Mouse (Mus musculus): Measurements from ENCODE around the gene Commd9. TPM values are rescaled to one million over a fixed set of nuclear protein-coding genes. Genes with fewer than 3 reads are reported as not detected.

Commd9 gene
- polyA plus RNA-seq, 1 experiment: 35.4 TPM

DNA sequence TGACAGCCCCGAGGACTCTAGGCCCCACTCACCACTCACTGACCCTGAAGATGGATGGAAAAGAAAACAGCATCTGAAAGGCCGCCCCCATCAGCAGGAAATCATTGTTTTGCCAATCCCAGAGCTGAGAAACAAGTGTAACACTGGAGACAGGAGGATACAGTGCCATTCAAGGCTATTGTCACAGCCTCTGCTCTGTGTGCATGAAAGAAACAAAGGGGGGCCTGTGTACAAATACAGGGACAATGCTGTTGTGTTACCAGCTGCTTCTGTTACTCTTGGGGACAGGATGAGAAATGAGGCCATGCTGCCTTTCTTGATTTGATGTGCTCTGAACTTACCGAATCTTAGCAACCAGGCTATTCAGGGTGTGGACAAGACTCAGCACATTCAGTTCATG, 3.0 kb upstream of the Commd9 start, which contains the start of gene Prr5l:
Gene Prr5l, minus strand, starts transcription at position 30 of the 400 bp plus-strand sequence.
- TF ChIP-seq CTCF (IDR thresholded peaks at IDR 0.05; ENCODE audit: insufficient read depth, low read length) (no peak), POLR2A (IDR thresholded peaks at IDR 0.05; ENCODE audit: borderline replicate concordance, extremely low read depth, low read depth, low read length) (no peak)
- H3K4me1 ChIP-seq (ENCODE audit: control insufficient read depth, insufficient read depth, low read length): no peaks in the 10 kb centered on the region
- 28% methylated on average over 3 of the region's 3 CpGs for WGBS
- no peak within 1 kb of the TSS for H3K4me3 ChIP-seq (replicated peaks; ENCODE audit: extremely low read depth, low read depth, low read length)
- no peak for DNase-seq

DNA sequence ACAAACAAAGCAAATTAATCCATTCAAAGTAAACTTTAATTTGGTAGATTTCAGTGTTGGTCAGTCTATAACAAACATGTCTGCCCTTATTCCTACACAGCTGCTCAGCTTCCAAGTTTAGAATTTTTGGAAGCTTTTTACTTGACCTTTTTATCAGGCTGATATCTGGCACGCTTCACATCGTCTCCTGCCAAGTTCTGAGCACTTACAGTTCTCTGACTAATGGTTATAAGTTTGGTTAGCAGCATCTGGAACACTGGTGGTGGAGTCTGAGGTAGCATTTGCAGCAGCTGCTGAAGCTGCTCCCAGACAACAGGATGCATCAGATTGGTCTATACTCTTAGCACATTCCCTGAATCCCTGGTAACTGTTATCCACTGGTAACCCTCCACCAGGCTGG, 1.8 kb upstream of the Commd9 start:
- 51% methylated on average over 2 of the region's 2 CpGs for WGBS
- Histone ChIP-seq H3K4me1 (ENCODE audit: control insufficient read depth, insufficient read depth, low read length) (no peaks in the 10 kb centered on the region), H3K4me3 (replicated peaks; ENCODE audit: extremely low read depth, low read depth, low read length) (no peak overlapping the region)
- DNase-seq: no peak
- TF ChIP-seq CTCF (IDR thresholded peaks at IDR 0.05; ENCODE audit: insufficient read depth, low read length) (no peak), POLR2A (IDR thresholded peaks at IDR 0.05; ENCODE audit: borderline replicate concordance, extremely low read depth, low read depth, low read length) (no peak)

DNA sequence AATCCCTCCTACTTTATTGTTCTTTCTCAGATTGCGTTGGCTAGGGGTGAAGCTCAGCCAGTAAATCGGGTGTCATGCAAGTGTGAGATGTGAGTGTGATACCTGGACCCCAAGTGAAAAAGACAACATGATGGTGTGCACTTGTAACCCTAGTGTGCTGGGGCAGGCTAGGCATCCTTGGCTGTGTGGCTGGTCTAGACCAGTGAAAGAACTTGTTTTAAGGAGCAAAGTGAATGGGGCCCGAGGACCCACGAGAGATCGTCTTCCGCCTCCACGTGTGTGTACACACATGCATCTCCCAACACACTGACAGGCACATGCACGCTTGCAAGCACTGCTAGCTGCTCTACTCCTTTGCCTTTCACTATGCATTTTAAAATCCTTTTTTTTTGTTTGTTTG, 2.8 kb downstream of the Commd9 start:
- no peak for DNase-seq
- TF ChIP-seq CTCF (IDR thresholded peaks at IDR 0.05; ENCODE audit: insufficient read depth, low read length): no peak
- no peak for TF ChIP-seq POLR2A (IDR thresholded peaks at IDR 0.05; ENCODE audit: borderline replicate concordance, extremely low read depth, low read depth, low read length)
- whole genome bisulfite sequencing: 91% methylated on average over 8 of the region's 8 CpGs
- Histone ChIP-seq H3K4me3 (replicated peaks; ENCODE audit: extremely low read depth, low read depth, low read length) (no peak overlapping the region), H3K4me1 (ENCODE audit: control insufficient read depth, insufficient read depth, low read length) (no peaks in the 10 kb centered on the region)

DNA sequence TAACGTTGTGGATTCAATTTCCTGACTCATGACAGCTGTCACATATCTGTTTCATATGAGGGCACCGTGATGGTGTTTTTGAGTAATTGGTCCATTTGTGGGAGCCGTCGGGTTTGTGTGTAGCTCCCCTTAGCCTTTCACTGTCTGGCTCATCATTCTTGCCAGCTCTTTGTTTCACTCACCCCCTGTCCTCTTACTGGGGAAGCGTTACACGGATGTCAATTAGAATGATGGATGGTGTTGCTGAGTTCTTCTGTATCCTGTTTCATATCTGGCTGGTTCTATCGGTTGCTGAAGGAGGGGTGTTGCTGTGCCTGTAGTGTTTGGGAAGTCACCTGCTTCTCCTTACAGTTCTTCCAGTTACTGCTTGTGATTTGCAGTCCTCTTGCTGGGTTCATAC, 5.1 kb downstream of the Commd9 start:
- DNase-seq: no peak
- TF ChIP-seq CTCF (IDR thresholded peaks at IDR 0.05; ENCODE audit: insufficient read depth, low read length) (no peak), POLR2A (IDR thresholded peaks at IDR 0.05; ENCODE audit: borderline replicate concordance, extremely low read depth, low read depth, low read length) (no peak)
- WGBS: 29% methylated on average over 7 of the region's 7 CpGs
- no peak overlapping the region for H3K4me3 ChIP-seq (replicated peaks; ENCODE audit: extremely low read depth, low read depth, low read length)
- H3K4me1 ChIP-seq (ENCODE audit: control insufficient read depth, insufficient read depth, low read length): no peaks in the 10 kb centered on the region; the same call in 1 of the 2 replicates

DNA sequence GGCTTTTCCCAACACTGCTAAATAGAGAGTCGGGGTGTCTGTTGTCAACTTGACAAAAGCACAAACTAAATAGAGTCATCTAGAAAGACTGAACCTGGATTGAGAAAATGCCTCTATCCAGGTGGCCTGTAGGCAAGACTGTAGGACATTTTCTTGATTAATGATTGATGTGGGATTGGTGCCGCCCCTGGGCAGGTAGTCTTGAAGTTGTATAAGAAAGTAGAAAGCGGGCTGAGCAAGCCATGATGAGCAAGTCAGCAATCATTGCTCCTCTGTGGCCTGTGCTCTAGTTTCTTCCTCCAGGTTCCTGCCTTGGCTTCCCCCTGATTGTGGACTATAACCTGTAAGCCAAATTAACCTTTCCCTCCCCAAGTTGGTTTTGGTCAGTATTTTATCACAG, 8.1 kb downstream of the Commd9 start:
- Histone ChIP-seq H3K4me3 (replicated peaks; ENCODE audit: extremely low read depth, low read depth, low read length) (no peak overlapping the region), H3K4me1 (ENCODE audit: control insufficient read depth, insufficient read depth, low read length) (no peaks in the 10 kb centered on the region; the same call in 1 of the 2 replicates)
- DNase-seq: no peak
- TF ChIP-seq POLR2A (IDR thresholded peaks at IDR 0.05; ENCODE audit: borderline replicate concordance, extremely low read depth, low read depth, low read length): no peak
- TF ChIP-seq CTCF (IDR thresholded peaks at IDR 0.05; ENCODE audit: insufficient read depth, low read length): no peak
- WGBS: 95% methylated on average over 3 of the region's 3 CpGs

DNA sequence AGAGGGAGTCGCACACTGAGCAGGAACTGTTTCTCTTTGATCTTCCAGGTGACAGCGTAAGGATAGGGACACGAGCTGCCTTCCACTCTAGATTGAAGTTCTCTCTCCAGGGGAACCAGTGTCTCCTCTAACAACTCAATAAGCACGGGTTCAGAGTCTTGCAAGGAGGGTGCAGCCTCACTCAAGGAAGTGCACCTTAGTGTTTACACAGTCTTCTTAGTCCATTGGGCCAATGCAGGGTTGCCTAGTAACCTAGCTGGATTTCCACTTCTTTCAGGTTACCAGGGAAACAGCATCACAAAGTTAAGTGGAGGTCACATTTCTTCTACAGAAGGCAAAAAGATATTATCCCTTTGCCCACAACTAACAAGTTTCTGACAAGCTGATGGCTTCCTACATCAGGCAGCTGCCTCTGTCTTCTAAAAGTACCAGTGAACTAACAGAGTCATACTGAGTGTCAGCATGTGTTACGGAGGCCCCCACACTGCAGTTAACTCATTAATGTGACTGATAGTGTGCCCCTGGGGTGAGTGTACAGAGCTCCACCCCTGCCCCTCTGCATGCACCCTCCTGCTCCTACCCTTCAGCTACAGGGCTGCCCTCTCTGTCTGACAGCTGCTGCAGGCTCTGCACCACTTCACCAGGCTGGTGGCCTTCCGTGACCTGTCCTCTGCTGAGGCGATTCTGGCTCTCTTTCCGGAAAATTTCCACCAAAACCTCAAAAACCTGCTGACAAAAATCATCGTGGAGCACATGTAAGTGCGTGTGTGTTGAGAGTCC, 10.6 kb downstream of the Commd9 start:
- no peak for DNase-seq
- 64% methylated on average over 10 of the region's 10 CpGs for WGBS
- TF ChIP-seq CTCF (IDR thresholded peaks at IDR 0.05; ENCODE audit: insufficient read depth, low read length): no peak
- TF ChIP-seq POLR2A (IDR thresholded peaks at IDR 0.05; ENCODE audit: borderline replicate concordance, extremely low read depth, low read depth, low read length): no peak

DNA sequence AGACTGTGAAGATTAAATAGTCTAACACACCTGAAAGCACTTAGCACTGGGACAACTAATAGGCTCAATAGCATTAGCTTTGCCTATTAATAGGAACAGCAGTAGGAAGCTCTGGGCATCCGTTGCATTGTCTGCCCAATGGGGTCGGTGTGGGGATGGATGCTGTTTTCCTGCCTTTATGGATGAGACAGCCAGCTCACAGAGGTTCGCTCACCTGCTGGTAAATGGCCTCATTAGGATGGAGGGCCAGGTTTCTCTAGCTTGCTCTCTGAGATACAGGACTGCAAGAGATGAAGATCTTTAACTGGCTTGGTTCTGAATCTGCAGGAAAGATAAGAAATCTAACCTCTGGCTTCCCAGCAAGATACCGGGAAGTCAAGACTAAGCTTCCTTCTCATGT, 16.1 kb downstream of the Commd9 start:
- TF ChIP-seq CTCF (IDR thresholded peaks at IDR 0.05; ENCODE audit: insufficient read depth, low read length) (no peak), POLR2A (IDR thresholded peaks at IDR 0.05; ENCODE audit: borderline replicate concordance, extremely low read depth, low read depth, low read length) (no peak)
- 75% methylated on average over 4 of the region's 4 CpGs for WGBS

More for the DNA sequence above, 10.6 kb downstream of the Commd9 start:
- Histone ChIP-seq H3K4me1 (ENCODE audit: control insufficient read depth, insufficient read depth, low read length) (no peaks in the 10 kb centered on the region; the same call in 1 of the 2 replicates), H3K4me3 (replicated peaks; ENCODE audit: extremely low read depth, low read depth, low read length) (no peak overlapping the region)

DNA sequence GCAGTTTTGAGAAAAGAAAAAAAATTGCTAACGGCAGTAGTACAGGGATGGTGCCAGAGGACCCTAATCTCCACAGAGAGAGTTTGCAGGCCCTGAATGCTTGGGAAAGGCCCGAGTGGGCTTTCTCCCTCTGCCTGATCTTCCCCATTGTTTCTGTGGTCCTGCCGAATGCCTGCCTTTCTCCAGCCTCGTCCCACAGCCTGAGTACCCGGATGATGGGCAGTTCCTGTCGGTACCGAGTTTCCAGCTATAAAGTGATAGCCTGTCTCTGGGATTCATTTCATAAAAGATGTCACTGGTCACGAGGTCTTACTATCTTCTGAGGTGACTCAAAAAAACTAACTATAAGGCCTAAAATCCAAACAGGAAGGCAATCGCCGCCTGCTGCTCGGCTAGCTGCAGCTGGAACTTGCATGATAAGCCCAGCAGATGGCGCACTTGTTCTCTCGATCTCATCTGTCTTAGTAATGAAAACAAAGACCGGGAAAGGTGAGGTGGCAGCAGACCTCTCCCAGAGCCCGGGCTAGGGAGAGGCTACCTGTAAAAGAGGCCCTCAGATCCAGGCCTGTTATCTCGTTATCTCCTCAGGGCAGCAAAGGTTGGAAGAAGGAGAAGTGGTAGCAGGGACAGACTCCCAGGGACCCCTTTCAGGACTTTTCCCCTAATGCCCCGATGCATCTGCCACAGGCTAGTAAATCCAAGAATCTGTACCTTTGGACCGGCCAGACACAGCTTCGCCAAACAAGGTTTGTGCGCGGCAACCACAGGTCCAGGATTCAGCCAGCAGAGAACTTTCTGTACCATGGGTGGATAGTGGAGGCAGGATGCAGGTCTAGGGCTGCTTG, 19.7 kb downstream of the Commd9 start:
- Histone ChIP-seq H3K4me3 (replicated peaks; ENCODE audit: extremely low read depth, low read depth, low read length) (no peak overlapping the region), H3K4me1 (ENCODE audit: control insufficient read depth, insufficient read depth, low read length) (no peaks in the 10 kb centered on the region)
- peak; percentile 75 for DNase-seq
- peak; percentile 87 for TF ChIP-seq CTCF (IDR thresholded peaks at IDR 0.05; ENCODE audit: insufficient read depth, low read length)
- no peak for TF ChIP-seq POLR2A (IDR thresholded peaks at IDR 0.05; ENCODE audit: borderline replicate concordance, extremely low read depth, low read depth, low read length)
- 25% methylated on average over 21 of the region's 21 CpGs for WGBS

More for the DNA sequence above, 16.1 kb downstream of the Commd9 start:
- H3K4me3 ChIP-seq (replicated peaks; ENCODE audit: extremely low read depth, low read depth, low read length): no peak overlapping the region
- DNase-seq: no peak
- H3K4me1 ChIP-seq (ENCODE audit: control insufficient read depth, insufficient read depth, low read length): no peaks in the 10 kb centered on the region; the same call in 1 of the 2 replicates

DNA sequence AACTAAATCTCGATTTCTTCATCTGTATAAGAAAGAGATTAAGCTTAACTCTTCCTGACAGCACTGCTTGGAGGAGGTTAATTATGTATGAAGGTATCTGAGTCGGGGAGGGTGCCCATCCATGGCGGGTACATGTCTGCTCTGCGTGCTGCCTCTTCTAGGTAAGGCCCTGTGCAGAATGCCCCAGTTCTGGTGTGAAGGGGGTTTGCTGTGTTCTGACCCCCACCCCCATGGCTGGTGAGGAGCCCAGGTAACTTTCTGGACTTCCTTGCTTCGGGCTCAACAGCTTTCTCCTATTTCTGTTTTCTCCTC, 20.3 kb downstream of the Commd9 start:
- WGBS: 63% methylated on average over 5 of the region's 5 CpGs
- TF ChIP-seq POLR2A (IDR thresholded peaks at IDR 0.05; ENCODE audit: borderline replicate concordance, extremely low read depth, low read depth, low read length): no peak
- no peak for TF ChIP-seq CTCF (IDR thresholded peaks at IDR 0.05; ENCODE audit: insufficient read depth, low read length)
- Histone ChIP-seq H3K4me3 (replicated peaks; ENCODE audit: extremely low read depth, low read depth, low read length) (no peak overlapping the region), H3K4me1 (ENCODE audit: control insufficient read depth, insufficient read depth, low read length) (no peaks in the 10 kb centered on the region)
- no peak for DNase-seq
